20 mouse cellular contexts compared by ENCODE assay signal in genomic region chr4:135726416-135726815, GRCm38 (mm10). TPM values are rescaled to one million over a fixed set of nuclear protein-coding genes. Genes with fewer than 3 reads are reported as not detected.
DNase-seq lines count a peak whose midpoint lies in the region; ATAC-seq lines count a peak whose summit lies in the region.
"Had no signal": no experiment of that assay in that cellular context is flagged by ENCODE, and none has a peak within 500 bp of the region (broad histone marks: within the 10 kb centered on the region; RNA-seq: fewer than 3 reads in every experiment).

No protein-coding gene starts in this region.

- peaks cover 11% of the 10 kb centered on the region for H3K4me1 ChIP-seq in heart, embryonic 11.5 days (ENCODE audit: control insufficient read depth, insufficient read depth, low read length)
- H3K4me1 ChIP-seq in intestine, embryonic 16.5 days (ENCODE audit: control insufficient read depth, insufficient read depth, low read length) = peaks cover 4% of the 10 kb centered on the region; the same call in 1 of the 2 replicates
- H3K4me1 ChIP-seq: neural tube, embryonic 12.5 days had no signal

- intact Hi-C loops in left cerebral cortex, postnatal 4 days (cut with DNase I) = no loop called here

- H3K9me3 ChIP-seq in heart, embryonic 11.5 days (replicated peaks; ENCODE audit: control insufficient read depth, low read length) = no peaks in the 10 kb centered on the region
- H3K9me3 ChIP-seq in intestine, embryonic 16.5 days (ENCODE audit: control insufficient read depth, low read length) = no peaks in the 10 kb centered on the region
- H3K9me3 ChIP-seq: stomach, embryonic 15.5 days had no signal

- no peak overlapping the region for H3K4me2 ChIP-seq in heart, embryonic 11.5 days
- no peak overlapping the region for H3K4me2 ChIP-seq in intestine, embryonic 16.5 days (ENCODE audit: low read depth, low read length)
- H3K4me2 ChIP-seq: neural tube, embryonic 12.5 days; stomach, embryonic 15.5 days had no signal

- ATAC-seq in heart, embryonic 11.5 days (replicated peaks; ENCODE audit: insufficient number of reproducible peaks, low FRiP score, low TSS enrichment) = no peak
- ATAC-seq in intestine, embryonic 16.5 days = no peak
- ATAC-seq: activated CD4-positive, CD25-positive, alpha-beta regulatory T cell, adult 4 months; liver, postnatal 0 days had no signal

- no peak overlapping the region for H3K4me3 ChIP-seq in heart, embryonic 11.5 days (ENCODE audit: low read depth, low read length)
- H3K4me3 ChIP-seq in intestine, embryonic 16.5 days (ENCODE audit: low read length) = no peak overlapping the region
- H3K4me3 ChIP-seq: neural tube, embryonic 12.5 days; stomach, embryonic 15.5 days had no signal

- no peaks in the 10 kb centered on the region for H3K36me3 ChIP-seq in heart, embryonic 11.5 days (ENCODE audit: control insufficient read depth, insufficient read depth, low read length)
- H3K36me3 ChIP-seq in intestine, embryonic 16.5 days (ENCODE audit: control insufficient read depth, insufficient read depth, low read length) = no peaks in the 10 kb centered on the region
- H3K36me3 ChIP-seq: neural tube, embryonic 12.5 days; stomach, embryonic 15.5 days had no signal

- no peak overlapping the region for H3K27ac ChIP-seq in heart, embryonic 11.5 days (ENCODE audit: low read depth, low read length)
- peak overlapping the region; percentile 75; the same call in 1 of the 2 replicates for H3K27ac ChIP-seq in intestine, embryonic 16.5 days (ENCODE audit: low read length)
- H3K27ac ChIP-seq: kidney, postnatal 0 days; neural tube, embryonic 12.5 days had no signal

- 64% methylated on average over 11 of the region's 11 CpGs for WGBS in heart, embryonic 11.5 days (ENCODE audit: insufficient replicate concordance)
- WGBS in intestine, embryonic 16.5 days = 55% methylated on average over 11 of the region's 11 CpGs

- DNase-seq in cerebellum, postnatal 10 days = peak; percentile 57 to 68
- DNase-seq in cerebellum, postnatal 4 days (ENCODE audit: low spot score in 2 of 2) = no peak
- peak; percentile 25 for DNase-seq in heart, adult 8-10 months (ENCODE audit: low spot score)
- DNase-seq in left cerebral cortex, postnatal 4 days = peak; percentile 25
- DNase-seq in left cerebral cortex, adult 11 months (ENCODE audit: low spot score) = no peak
- no peak for DNase-seq in lung, postnatal 4 days
- DNase-seq: adrenal gland, postnatal 14 days; B cell, adult 2 months; layer of hippocampus, adult 9-11 months; liver, postnatal 0 days; lung, postnatal 14 days had no signal

- 0 out of 2 replicates have a peak, but pooled peaks cover 10% of the 10 kb centered on the region for H3K27me3 ChIP-seq in heart, embryonic 11.5 days (ENCODE audit: control insufficient read depth, insufficient read depth, low read length)
- no peaks in the 10 kb centered on the region for H3K27me3 ChIP-seq in intestine, embryonic 16.5 days (replicated peaks; ENCODE audit: control insufficient read depth, insufficient read depth, low read length)
- H3K27me3 ChIP-seq: neural tube, embryonic 12.5 days; stomach, embryonic 15.5 days had no signal

- H3K9ac ChIP-seq in heart, embryonic 11.5 days (ENCODE audit: low read depth, low read length) = no peak overlapping the region
- H3K9ac ChIP-seq in intestine, embryonic 16.5 days (ENCODE audit: low read depth, low read length) = no peak overlapping the region
- H3K9ac ChIP-seq: liver, postnatal 0 days; neural tube, embryonic 12.5 days; stomach, embryonic 15.5 days had no signal

RNA-seq across cellular contexts. Expression of gene Il22ra1, which starts 1.6 kb away (rescaled TPM):
- total RNA-seq in heart, adult 8-10 months (2022) = under 1 TPM; 0.35 to 0.59 (median 0.39) TPM
- polyA plus RNA-seq in heart, embryonic 11.5 days (2014; fragmentation: Nextera tagmentation; extraction: Ambion mirVana) = not detected in 2 replicates
- total RNA-seq in left cerebral cortex, postnatal 4 days (2021) = under 1 TPM; 0.24 to 0.26 TPM
- polyA plus RNA-seq in intestine, embryonic 16.5 days (2015; fragmentation: Nextera tagmentation; extraction: Ambion mirVana) = 6.6 and 7.9 TPM in 2 replicates
- total RNA-seq: monocyte, adult 5-6 weeks had no signal
- polyA plus RNA-seq: activated CD4-positive, CD25-positive, alpha-beta regulatory T cell, adult 4 months; cortical plate, adult 2 months; neural tube, embryonic 12.5 days; thymus, postnatal 0 days had no signal

RNA-seq across cellular contexts. Expression of gene Myom3, which starts 33.1 kb away (rescaled TPM):
- total RNA-seq in heart, adult 8-10 months (2022) = 1 to 10 TPM in 3 of 4 experiments, under 1 TPM in 1; 0.84 to 2.7 (median 1.6) TPM
- polyA plus RNA-seq in heart, embryonic 11.5 days (2014; fragmentation: Nextera tagmentation; extraction: Ambion mirVana) = not detected in 2 replicates
- total RNA-seq in left cerebral cortex, postnatal 4 days (2021) = under 1 TPM; 0.81 to 0.86 TPM
- polyA plus RNA-seq in intestine, embryonic 16.5 days (2015; fragmentation: Nextera tagmentation; extraction: Ambion mirVana) = 0.88 and 1.1 TPM in 2 replicates
- total RNA-seq: monocyte, adult 5-6 weeks had no signal
- polyA plus RNA-seq: activated CD4-positive, CD25-positive, alpha-beta regulatory T cell, adult 4 months had no signal

RNA-seq across cellular contexts. Expression of gene Ifnlr1, which starts 40.3 kb away (rescaled TPM):
- total RNA-seq in heart, adult 8-10 months (2022) = 1 to 10 TPM; 2.0 to 3.3 (median 2.6) TPM
- 0.17 and 0.20 TPM in 2 replicates for polyA plus RNA-seq in heart, embryonic 11.5 days (2014; fragmentation: Nextera tagmentation; extraction: Ambion mirVana)
- under 1 TPM; 0.28 to 0.32 TPM for total RNA-seq in left cerebral cortex, postnatal 4 days (2021)
- 4.3 and 5.2 TPM in 2 replicates for polyA plus RNA-seq in intestine, embryonic 16.5 days (2015; fragmentation: Nextera tagmentation; extraction: Ambion mirVana)
- total RNA-seq: monocyte, adult 5-6 weeks had no signal

Comparison
In these comparisons a context has a peak if more than half of its experiments do, and no peak if none do; other contexts are left out.
1. DNase-seq: peak in cerebellum, postnatal 10 days (2 of 2), heart, adult 8-10 months (single experiment) and left cerebral cortex, postnatal 4 days (single experiment); none in cerebellum, postnatal 4 days (0 of 2), left cerebral cortex, adult 11 months (single experiment) and lung, postnatal 4 days (0 of 2).